Mouse (Mus musculus): ENCODE measurements around the gene Ccdc189.

The Ccdc189 gene

GRCm38 (mm10) chr7:127541671-127542070 is 46.7 kb downstream of the Ccdc189 start:
- in situ Hi-C loops (cut with MboI; ENCODE audit: low pct_unique_long_range_greater_than_20kb in 1 of 2, low sequenced_read_pairs in 2 of 2, unreplicated experiment in 1 of 2): no loop called here

All from mouse embryonic stem cell (cell line).